Mouse (Mus musculus) spleen, adult 2 months (tissue): ENCODE data around the gene Gm20521. TPM values are rescaled to one million over a fixed set of nuclear protein-coding genes. Genes with fewer than 3 reads are reported as not detected.
A peak's percentile ranks its signal among the peaks of the same experiment; 100 is the strongest.

ENCODE experiments used
- DNase-seq, 2 experiments: peaks; one replicate each; pipeline versions ENCODE4 v3.0.0 to v3.0.0-alpha.2; 2012 to 2021; ENCODE audit warnings: low spot score in 2 of 2, low read depth in 1 of 2
- H3K27ac ChIP-seq: fragments of 200-500 bp; 2 replicates; pipeline ENCODE4 v1.5.1; 2012; ENCODE audit warnings: low read length, inconsistent platforms; ENCODE audit not compliant: insufficient read depth
- H3K27me3 ChIP-seq: fragments of 200-500 bp; 2 replicates; pipeline ENCODE4 v1.6.1; 2012; ENCODE audit warnings: mild to moderate bottlenecking, moderate library complexity, low read length, inconsistent platforms; ENCODE audit not compliant: control insufficient read depth, insufficient read depth
- H3K36me3 ChIP-seq: fragments of 200-500 bp; 2 replicates; pipeline ENCODE4 v1.6.1; 2012; ENCODE audit warnings: mild to moderate bottlenecking, low read length, inconsistent platforms; ENCODE audit not compliant: control insufficient read depth, insufficient read depth
- H3K4me1 ChIP-seq: fragments of 200-500 bp; 2 replicates; pipeline ENCODE4 v1.6.1; 2011; ENCODE audit warnings: inconsistent platforms; ENCODE audit not compliant: control insufficient read depth, insufficient read depth, insufficient read length
- H3K4me3 ChIP-seq: fragments of 200-500 bp; 2 replicates; pipeline ENCODE4 v1.5.1; 2011; ENCODE audit warnings: mild to moderate bottlenecking, inconsistent platforms; ENCODE audit not compliant: insufficient read depth, insufficient read length; ENCODE audit errors: extremely low read depth
- CTCF ChIP-seq: fragments of 200-500 bp; IDR thresholded peaks from 2 replicates; pipeline ENCODE4 v1.5.1; 2011; ENCODE audit warnings: mild to moderate bottlenecking, inconsistent platforms; ENCODE audit not compliant: insufficient read depth, insufficient read length, insufficient replicate concordance; ENCODE audit errors: extremely low read depth
- POLR2A ChIP-seq: fragments of 200-500 bp; IDR thresholded peaks from 2 replicates; pipeline ENCODE4 v1.6.1; 2011; ENCODE audit warnings: low read depth, low read length, inconsistent platforms
- WGBS: fragments of 180-500 bp; shearing (Covaris S2); methylation state at CpG from one replicate; pipeline ENCODE4 v1.1.7; 2018; 5-methylcytosine and 5-hydroxymethylcytosine counted together
- polyA plus RNA-seq: library from polyadenylated mRNA; depleted of rRNA; stranded (reverse); fragments of >200 nt; gene quantifications from 2 replicates; pipeline ENCODE4 v1.2.3, GENCODE M21; 2012

Gm20521 gene
- polyA plus RNA-seq, 1 experiment: not detected

DNA sequence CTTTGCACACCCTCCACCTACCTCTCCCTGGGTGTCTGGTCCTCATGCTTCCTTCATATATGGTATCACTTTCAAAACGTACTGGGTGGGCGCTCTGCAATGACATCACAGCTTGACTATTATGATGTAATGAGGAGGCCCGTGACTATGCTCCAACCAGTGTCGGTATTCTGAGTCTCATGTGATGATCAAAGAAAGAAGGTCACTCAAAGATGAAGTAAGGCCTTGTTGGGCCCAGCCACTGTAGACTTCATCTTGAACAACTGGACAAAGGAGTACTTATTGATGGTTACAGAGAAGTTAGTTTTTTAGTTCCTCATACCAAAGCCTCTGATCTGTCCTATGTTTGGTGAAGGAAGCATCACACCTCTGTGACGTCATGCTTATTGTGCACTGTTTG is 12.4 kb upstream of the Gm20521 start, which contains the start of gene Homez:
TSS of gene Homez (minus strand) at position 101 of the 400 bp plus-strand sequence.
- no peak within 1 kb of the TSS for H3K27ac ChIP-seq
- 86% methylated on average over 5 of the region's 5 CpGs for WGBS
- H3K4me1 ChIP-seq: peaks cover under 1% of the 10 kb centered on the region; the same call in 1 of the 2 replicates
- no peak within 1 kb of the TSS for H3K4me3 ChIP-seq
- DNase-seq: no peak
- no peaks in the 10 kb centered on the region for H3K36me3 ChIP-seq
- TF ChIP-seq POLR2A (no peak), CTCF (no peak)
- no peaks in the 10 kb centered on the region for H3K27me3 ChIP-seq

DNA sequence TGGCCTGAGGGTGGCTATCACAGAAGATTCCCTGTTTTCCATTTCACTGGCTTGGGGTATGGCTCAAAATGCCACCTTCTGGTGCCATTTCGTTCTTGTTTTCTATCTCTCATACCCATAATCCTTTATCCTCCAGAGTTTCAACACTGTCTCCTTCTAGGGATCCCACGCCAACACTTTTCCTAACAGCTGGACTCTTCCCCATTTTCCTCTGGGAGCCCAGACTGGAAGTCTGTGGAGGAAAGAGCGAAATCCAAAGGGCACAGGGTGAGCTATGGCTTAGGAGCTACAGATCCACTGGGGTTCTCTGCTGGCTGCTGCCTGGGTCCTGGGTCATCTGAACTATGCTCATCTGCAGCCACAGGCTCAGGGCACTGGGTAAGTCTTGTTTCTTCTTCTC is 9.1 kb upstream of the Gm20521 start:
- Histone ChIP-seq H3K4me3 (no peak overlapping the region), H3K36me3 (no peaks in the 10 kb centered on the region), H3K4me1 (peaks cover 11% of the 10 kb centered on the region), H3K27ac (no peak overlapping the region), H3K27me3 (peaks cover 5% of the 10 kb centered on the region; the same call in 1 of the 2 replicates)
- 93% methylated on average over 3 of the region's 3 CpGs for WGBS
- TF ChIP-seq POLR2A (no peak), CTCF (no peak)
- no peak for DNase-seq

DNA sequence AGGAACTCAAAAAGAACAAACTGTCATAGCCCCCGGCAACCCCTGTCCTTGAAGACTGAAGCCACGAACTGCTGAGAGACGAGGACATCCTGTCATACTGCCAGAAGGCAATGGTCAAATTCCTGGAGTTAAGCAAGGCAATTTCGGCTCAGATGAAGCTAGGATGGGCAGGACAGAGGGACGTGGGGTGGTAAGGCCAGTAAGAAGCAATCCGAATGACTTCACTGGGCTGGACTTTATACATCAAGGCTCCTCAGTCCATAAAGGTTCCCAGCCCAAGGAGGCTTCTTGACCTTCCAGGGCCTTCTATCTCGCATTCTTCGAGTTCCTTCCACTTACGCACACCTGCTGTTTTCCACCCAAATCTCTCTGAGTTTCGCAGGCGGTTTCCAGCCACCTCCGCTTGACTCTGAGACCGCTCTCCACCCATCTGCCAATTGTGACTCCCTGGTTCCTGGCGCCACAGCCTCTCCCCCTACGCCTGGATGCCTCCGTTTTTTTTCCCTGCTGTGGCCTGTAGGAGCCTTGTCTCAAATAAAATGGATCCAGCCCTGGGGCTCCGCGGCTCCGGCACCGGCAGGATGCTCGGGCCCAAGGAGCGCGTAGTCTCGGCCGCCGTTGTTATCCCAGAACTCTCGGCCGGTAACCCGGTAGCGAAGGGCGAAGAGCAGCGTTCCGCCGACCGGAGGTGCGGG is 7.2 kb upstream of the Gm20521 start:
- WGBS: 10% methylated on average over 36 of the region's 36 CpGs
- no peak for DNase-seq
- H3K27me3 ChIP-seq: peaks cover 5% of the 10 kb centered on the region; the same call in 1 of the 2 replicates

DNA sequence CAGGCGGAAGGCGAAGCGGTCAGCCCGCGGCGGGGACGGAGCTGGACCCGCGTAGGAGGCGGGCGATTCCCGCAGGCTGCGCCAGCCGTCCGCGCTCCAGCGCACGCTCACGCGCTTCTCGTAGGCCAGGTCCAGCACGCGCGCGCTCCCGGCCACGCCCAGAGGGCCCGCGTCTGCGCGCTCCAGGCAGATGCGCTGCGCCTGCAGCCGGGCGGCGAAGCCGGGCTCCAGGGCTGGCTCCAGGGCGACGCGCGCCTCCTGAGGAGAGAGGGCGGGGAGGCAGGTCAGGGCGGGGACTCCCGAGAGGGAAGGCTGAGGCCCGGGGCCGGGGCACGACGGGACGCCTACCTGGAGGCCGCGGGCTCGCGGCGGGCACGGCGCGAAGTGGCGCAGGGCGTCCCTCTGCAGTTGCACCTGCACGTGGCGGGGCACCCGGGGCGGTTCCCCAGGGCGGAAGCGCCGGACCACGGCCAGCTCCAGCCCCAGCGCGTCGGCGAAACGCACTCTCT is 6.6 kb upstream of the Gm20521 start:
- no peaks in the 10 kb centered on the region for H3K36me3 ChIP-seq
- H3K4me3 ChIP-seq: peak overlapping the region; percentile 56
- peak; percentile 38 to 63 for DNase-seq
- H3K27ac ChIP-seq: peak overlapping the region; percentile 40; the same call in 1 of the 2 replicates
- TF ChIP-seq POLR2A (no peak), CTCF (no peak)
- peaks cover 11% of the 10 kb centered on the region for H3K4me1 ChIP-seq
- H3K27me3 ChIP-seq: peaks cover 5% of the 10 kb centered on the region; the same call in 1 of the 2 replicates
- WGBS: under 1% methylated on average over 67 of the region's 72 CpGs

More for the DNA sequence above, 7.2 kb upstream of the Gm20521 start:
- no peak for TF ChIP-seq CTCF
- TF ChIP-seq POLR2A: no peak
- Histone ChIP-seq H3K36me3 (no peaks in the 10 kb centered on the region), H3K4me3 (peak overlapping the region; percentile 56), H3K27ac (peak overlapping the region; percentile 16; the same call in 1 of the 2 replicates), H3K4me1 (peaks cover 11% of the 10 kb centered on the region)

DNA sequence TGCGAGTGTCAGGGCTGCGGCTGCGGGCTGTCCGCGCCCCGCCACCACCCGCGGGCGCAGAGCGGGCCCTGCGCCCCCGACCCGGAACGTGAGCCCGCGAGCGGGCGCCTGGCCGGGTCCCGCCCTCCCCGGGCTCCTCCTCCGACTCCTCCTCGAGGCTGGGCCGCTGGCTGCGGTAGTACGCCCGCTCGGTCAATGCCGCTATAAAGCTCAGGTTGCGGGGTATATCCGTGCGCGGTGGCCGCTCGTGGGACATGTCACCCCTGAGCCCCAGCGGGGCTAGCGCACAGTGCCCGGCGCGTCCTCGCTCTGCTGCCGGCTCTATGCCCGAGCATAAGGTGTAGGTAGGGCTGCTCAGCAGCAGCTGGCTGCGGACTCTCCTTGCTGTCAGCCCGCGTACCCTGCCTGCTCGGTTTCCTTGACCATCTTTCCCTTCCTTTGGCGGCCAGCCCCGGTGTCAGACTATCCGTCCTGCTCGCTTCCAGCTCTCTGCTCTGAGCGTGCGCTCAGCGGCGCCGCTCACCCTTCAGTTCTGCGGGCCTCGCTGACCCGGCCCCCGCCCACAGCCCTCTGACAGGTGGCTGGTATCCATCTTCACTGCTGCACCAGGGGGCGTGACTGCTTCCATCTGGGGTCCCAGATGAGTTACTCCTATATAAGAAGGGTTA is 6.1 kb upstream of the Gm20521 start, which contains the start of gene Ppp1r3e:
TSS of gene Ppp1r3e (minus strand) at position 503 of the 668 bp plus-strand sequence.
- 1% methylated on average over 60 of the region's 61 CpGs for WGBS
- Histone ChIP-seq H3K36me3 (no peaks in the 10 kb centered on the region), H3K4me1 (peaks cover 11% of the 10 kb centered on the region), H3K27me3 (peaks cover 5% of the 10 kb centered on the region; the same call in 1 of the 2 replicates), H3K27ac (peak within 1 kb of the TSS; percentile 40; the same call in 1 of the 2 replicates), H3K4me3 (peak within 1 kb of the TSS; percentile 56)
- TF ChIP-seq CTCF (no peak), POLR2A (peak; percentile 12; the same call in 1 of the 2 replicates)
- DNase-seq: peak in 1 of 2 experiments; percentile 33

DNA sequence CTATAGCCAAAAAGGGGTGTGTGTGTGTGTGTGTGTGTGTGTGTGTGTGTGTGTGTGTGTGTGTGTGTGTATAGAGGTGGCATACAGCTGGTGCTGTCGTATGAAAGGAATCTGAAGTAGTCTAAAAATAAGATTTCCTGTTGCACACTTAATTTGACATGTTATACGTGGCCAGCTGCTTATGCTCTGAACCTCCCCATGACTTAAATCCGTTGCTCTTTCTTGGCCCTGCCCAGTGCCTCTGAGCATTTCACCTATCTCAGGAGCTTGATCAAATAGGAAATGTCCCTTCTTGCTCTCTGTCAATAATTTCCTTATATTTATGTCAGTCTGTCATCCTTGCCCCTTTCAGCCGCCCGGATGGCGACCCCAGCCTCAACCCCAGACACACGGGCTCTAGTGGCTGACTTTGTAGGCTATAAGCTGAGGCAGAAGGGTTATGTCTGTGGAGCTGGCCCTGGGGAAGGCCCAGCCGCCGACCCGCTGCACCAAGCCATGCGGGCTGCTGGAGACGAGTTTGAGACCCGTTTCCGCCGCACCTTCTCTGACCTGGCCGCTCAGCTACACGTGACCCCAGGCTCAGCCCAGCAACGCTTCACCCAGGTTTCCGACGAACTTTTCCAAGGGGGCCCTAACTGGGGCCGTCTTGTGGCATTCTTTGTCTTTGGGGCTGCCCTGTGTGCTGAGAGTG is 926 bp downstream of the Gm20521 start:
- no peaks in the 10 kb centered on the region for H3K27me3 ChIP-seq
- H3K27ac ChIP-seq: no peak overlapping the region; the same call in 1 of the 2 replicates
- no peak for DNase-seq
- 66% methylated on average over 21 of the region's 21 CpGs for WGBS
- TF ChIP-seq CTCF (no peak), POLR2A (no peak)
- H3K4me3 ChIP-seq: peak overlapping the region; percentile 51; the same call in 1 of the 2 replicates
- H3K36me3 ChIP-seq: no peaks in the 10 kb centered on the region
- H3K4me1 ChIP-seq: no peaks in the 10 kb centered on the region; the same call in 1 of the 2 replicates
